Mouse (Mus musculus): Measurements from ENCODE around the gene Dqx1. TPM values are rescaled to one million over a fixed set of nuclear protein-coding genes. Genes with fewer than 3 reads are reported as not detected.

Gene Dqx1
- 0.96 and 1.4 TPM in 2 replicates for polyA plus RNA-seq (2015; fragmentation: Nextera tagmentation; extraction: Ambion mirVana)

- no peak for DNase-seq (ENCODE audit: low spot score)
Measured at GRCm38 (mm10) chr6:83057790-83058189, at the start of gene Dqx1. Gene Dqx1 (plus strand): TSS chr6:83057844.

GRCm38 (mm10) chr6:83008659-83009058 lies 49.0 kb upstream of the Dqx1 start:
- DNase-seq (ENCODE audit: low spot score), result no peak

- no peak for DNase-seq (ENCODE audit: low spot score)
Measured at GRCm38 (mm10) chr6:83010010-83010409, 47.6 kb upstream of the Dqx1 start.

- DNase-seq (ENCODE audit: low spot score), result no peak
Measured at GRCm38 (mm10) chr6:83011255-83011654, 46.4 kb upstream of the Dqx1 start.

- DNase-seq (ENCODE audit: low spot score), result no peak
Measured at GRCm38 (mm10) chr6:83011756-83012155, 45.9 kb upstream of the Dqx1 start.

GRCm38 (mm10) chr6:83013444-83013843 lies 44.2 kb upstream of the Dqx1 start:
- peak; percentile 44 for DNase-seq (ENCODE audit: low spot score)

GRCm38 (mm10) chr6:83014482-83015466 lies 42.9 kb upstream of the Dqx1 start:
- no peak for DNase-seq (ENCODE audit: low spot score)

- DNase-seq (ENCODE audit: low spot score), result no peak
Measured at GRCm38 (mm10) chr6:83015749-83016148, 41.9 kb upstream of the Dqx1 start.

- DNase-seq (ENCODE audit: low spot score), result no peak
Measured at GRCm38 (mm10) chr6:83017190-83017589, 40.5 kb upstream of the Dqx1 start.

GRCm38 (mm10) chr6:83019044-83019443 lies 38.6 kb upstream of the Dqx1 start:
- DNase-seq (ENCODE audit: low spot score), result no peak

- DNase-seq (ENCODE audit: low spot score), result no peak
Measured at GRCm38 (mm10) chr6:83020121-83020520, 37.5 kb upstream of the Dqx1 start.

GRCm38 (mm10) chr6:83020836-83021593 lies 36.6 kb upstream of the Dqx1 start:
- no peak for DNase-seq (ENCODE audit: low spot score)

GRCm38 (mm10) chr6:83023008-83023407 lies 34.6 kb upstream of the Dqx1 start:
- DNase-seq (ENCODE audit: low spot score), result no peak

GRCm38 (mm10) chr6:83023786-83024185 lies 33.9 kb upstream of the Dqx1 start:
- no peak for DNase-seq (ENCODE audit: low spot score)

GRCm38 (mm10) chr6:83024421-83024820 lies 33.2 kb upstream of the Dqx1 start:
- no peak for DNase-seq (ENCODE audit: low spot score)

- no peak for DNase-seq (ENCODE audit: low spot score)
Measured at GRCm38 (mm10) chr6:83025221-83025620, 32.4 kb upstream of the Dqx1 start.

GRCm38 (mm10) chr6:83027293-83027692 lies 30.4 kb upstream of the Dqx1 start:
- DNase-seq (ENCODE audit: low spot score), result no peak

- DNase-seq (ENCODE audit: low spot score), result no peak
Measured at GRCm38 (mm10) chr6:83027706-83028105, 29.9 kb upstream of the Dqx1 start.

GRCm38 (mm10) chr6:83029777-83030176 lies 27.9 kb upstream of the Dqx1 start:
- DNase-seq (ENCODE audit: low spot score), result no peak

GRCm38 (mm10) chr6:83031111-83031510 lies 26.5 kb upstream of the Dqx1 start:
- DNase-seq (ENCODE audit: low spot score), result no peak

GRCm38 (mm10) chr6:83031921-83032590 lies 25.6 kb upstream of the Dqx1 start:
- no peak for DNase-seq (ENCODE audit: low spot score)

GRCm38 (mm10) chr6:83032769-83033191 lies 24.9 kb upstream of the Dqx1 start:
- DNase-seq (ENCODE audit: low spot score), result peak; percentile 49

Data from thymus, postnatal 0 days (tissue).